Mouse (Mus musculus) neural tube, embryonic 14.5 days (tissue): ENCODE data around the gene Prkg2. TPM values are rescaled to one million over a fixed set of nuclear protein-coding genes. Genes with fewer than 3 reads are reported as not detected.

Experiments used
- ATAC-seq: fragments of 200-750 bp; cut with Nextera tagmentation; 2 replicates; pipeline ENCODE4 v1.8.0; 2017; ENCODE audit warnings: low read depth, mild to moderate bottlenecking, moderate TSS enrichment, moderate library complexity
- H3K27ac ChIP-seq: fragments of 300-500 bp; sonication (generic); 2 replicates; pipeline ENCODE4 v1.5.1; 2014; ENCODE audit warnings: low read depth, mild to moderate bottlenecking, control low read depth, low read length, moderate library complexity, mixed read lengths
- H3K27me3 ChIP-seq: fragments of 300-500 bp; sonication (generic); 2 replicates; pipeline ENCODE4 v1.6.1; 2014; ENCODE audit warnings: low read length; ENCODE audit not compliant: control insufficient read depth, insufficient read depth
- H3K36me3 ChIP-seq: fragments of 300-500 bp; sonication (generic); 2 replicates; pipeline ENCODE4 v1.6.1; 2014; ENCODE audit warnings: low read length, mixed read lengths; ENCODE audit not compliant: control insufficient read depth, insufficient read depth
- H3K4me1 ChIP-seq: fragments of 300-500 bp; sonication (generic); 2 replicates; pipeline ENCODE4 v1.6.1; 2014; ENCODE audit warnings: low read length; ENCODE audit not compliant: control insufficient read depth, insufficient read depth
- H3K4me2 ChIP-seq: fragments of 300-500 bp; sonication (generic); 2 replicates; pipeline ENCODE4 v1.6.1; 2014; ENCODE audit warnings: mild to moderate bottlenecking, low read depth, low read length, control low read depth
- H3K4me3 ChIP-seq: fragments of 300-500 bp; sonication (generic); 2 replicates; pipeline ENCODE4 v1.5.1; 2014; ENCODE audit warnings: low read depth, low read length, control low read depth, mixed read lengths
- H3K9ac ChIP-seq: fragments of 300-500 bp; sonication (generic); replicated peaks from 2 replicates; pipeline ENCODE4 v1.6.1; 2014; ENCODE audit warnings: low read depth, mild to moderate bottlenecking, control low read depth, low read length, mixed read lengths
- H3K9me3 ChIP-seq: fragments of 300-500 bp; sonication (generic); 2 replicates; pipeline ENCODE4 v1.6.1; 2016; ENCODE audit warnings: low read length; ENCODE audit not compliant: control insufficient read depth
- WGBS: fragments of 180-500 bp; shearing (Covaris S2); extraction: QIAGEN DNeasy Blood & Tissue Kit; methylation state at CpG from one replicate; pipeline ENCODE4 v1.1.7; 2014; 5-methylcytosine and 5-hydroxymethylcytosine counted together
- polyA plus RNA-seq: library from polyadenylated mRNA; unstranded; fragments of >200 nt; fragmentation: Nextera tagmentation; extraction: Ambion mirVana; gene quantifications from 2 replicates; pipeline ENCODE4 v1.2.1, GENCODE M21; 2014

Prkg2 gene
- polyA plus RNA-seq, 1 experiment from 2014 or later, result 1.3 TPM

GRCm38 (mm10) chr5:99026343-99026742 lies 10.8 kb downstream of the Prkg2 start:
- ATAC-seq, result no peak
- H3K36me3 ChIP-seq, result no peaks in the 10 kb centered on the region
- H3K9ac ChIP-seq, result no peak overlapping the region
- no peaks in the 10 kb centered on the region for H3K4me1 ChIP-seq
- no peaks in the 10 kb centered on the region for H3K9me3 ChIP-seq
- 74% methylated on average over 3 of the region's 3 CpGs for WGBS
- no peak overlapping the region for H3K4me3 ChIP-seq
- no peaks in the 10 kb centered on the region for H3K27me3 ChIP-seq
- no peak overlapping the region for H3K4me2 ChIP-seq
- H3K27ac ChIP-seq, result no peak overlapping the region

GRCm38 (mm10) chr5:99019709-99020108 lies 17.4 kb downstream of the Prkg2 start:
- Histone ChIP-seq H3K27ac (no peak overlapping the region), H3K36me3 (no peaks in the 10 kb centered on the region), H3K4me1 (no peaks in the 10 kb centered on the region), H3K4me2 (no peak overlapping the region), H3K9ac (no peak overlapping the region), H3K27me3 (no peaks in the 10 kb centered on the region), H3K4me3 (no peak overlapping the region), H3K9me3 (no peaks in the 10 kb centered on the region)
- 72% methylated on average over 6 of the region's 6 CpGs for WGBS
- ATAC-seq, result no peak

GRCm38 (mm10) chr5:99015140-99015539 lies 22.0 kb downstream of the Prkg2 start:
- H3K9ac ChIP-seq, result no peak overlapping the region
- H3K27me3 ChIP-seq, result no peaks in the 10 kb centered on the region
- no peak overlapping the region for H3K4me3 ChIP-seq
- no peaks in the 10 kb centered on the region for H3K4me1 ChIP-seq
- H3K36me3 ChIP-seq, result no peaks in the 10 kb centered on the region
- no peaks in the 10 kb centered on the region for H3K9me3 ChIP-seq
- ATAC-seq, result no peak
- H3K27ac ChIP-seq, result no peak overlapping the region
- no peak overlapping the region for H3K4me2 ChIP-seq
- 82% methylated on average over 3 of the region's 3 CpGs for WGBS

- Histone ChIP-seq H3K27ac (no peak overlapping the region), H3K9ac (no peak overlapping the region), H3K4me1 (no peaks in the 10 kb centered on the region), H3K9me3 (no peaks in the 10 kb centered on the region), H3K4me3 (no peak overlapping the region), H3K36me3 (no peaks in the 10 kb centered on the region), H3K4me2 (no peak overlapping the region), H3K27me3 (no peaks in the 10 kb centered on the region)
- no peak for ATAC-seq
- WGBS, result 77% methylated on average over 14 of the region's 14 CpGs
Observed at GRCm38 (mm10) chr5:99010448-99011151, 26.6 kb downstream of the Prkg2 start.

GRCm38 (mm10) chr5:98998104-98998503 lies 39.0 kb downstream of the Prkg2 start:
- WGBS, result 63% methylated on average over 4 of the region's 4 CpGs

GRCm38 (mm10) chr5:98995767-98996166 lies 41.4 kb downstream of the Prkg2 start:
- ATAC-seq, result peak; percentile 24; the same call in 1 of the 2 replicates
- H3K36me3 ChIP-seq, result no peaks in the 10 kb centered on the region
- H3K27me3 ChIP-seq, result no peaks in the 10 kb centered on the region
- WGBS, result 36% methylated on average over 4 of the region's 4 CpGs
- no peak overlapping the region for H3K27ac ChIP-seq
- H3K9me3 ChIP-seq, result no peaks in the 10 kb centered on the region
- H3K4me3 ChIP-seq, result no peak overlapping the region
- H3K4me2 ChIP-seq, result no peak overlapping the region
- H3K9ac ChIP-seq, result no peak overlapping the region
- H3K4me1 ChIP-seq, result no peaks in the 10 kb centered on the region

More at GRCm38 (mm10) chr5:98998104-98998503, 39.0 kb downstream of the Prkg2 start:
- Histone ChIP-seq H3K4me1 (no peaks in the 10 kb centered on the region), H3K27ac (no peak overlapping the region), H3K4me2 (no peak overlapping the region), H3K27me3 (no peaks in the 10 kb centered on the region), H3K9me3 (no peaks in the 10 kb centered on the region), H3K36me3 (no peaks in the 10 kb centered on the region), H3K4me3 (no peak overlapping the region), H3K9ac (no peak overlapping the region)
- ATAC-seq, result no peak

- Histone ChIP-seq H3K27me3 (no peaks in the 10 kb centered on the region), H3K27ac (no peak overlapping the region), H3K4me3 (no peak overlapping the region), H3K9me3 (no peaks in the 10 kb centered on the region), H3K36me3 (no peaks in the 10 kb centered on the region), H3K4me2 (no peak overlapping the region), H3K4me1 (no peaks in the 10 kb centered on the region), H3K9ac (no peak overlapping the region)
- no peak for ATAC-seq
- WGBS, result 89% methylated on average over 4 of the region's 4 CpGs
Observed at GRCm38 (mm10) chr5:98991600-98991999, 45.6 kb downstream of the Prkg2 start.

- no peaks in the 10 kb centered on the region for H3K9me3 ChIP-seq
- WGBS, result 15% methylated on average over 1 of the region's 1 CpGs
- no peak overlapping the region for H3K4me3 ChIP-seq
- H3K9ac ChIP-seq, result no peak overlapping the region
- H3K36me3 ChIP-seq, result no peaks in the 10 kb centered on the region
- no peak for ATAC-seq
- H3K4me2 ChIP-seq, result no peak overlapping the region
- H3K27me3 ChIP-seq, result no peaks in the 10 kb centered on the region
- H3K27ac ChIP-seq, result no peak overlapping the region
- H3K4me1 ChIP-seq, result no peaks in the 10 kb centered on the region
Observed at GRCm38 (mm10) chr5:98987634-98988033, 49.5 kb downstream of the Prkg2 start.

- no peaks in the 10 kb centered on the region for H3K9me3 ChIP-seq
- no peaks in the 10 kb centered on the region for H3K27me3 ChIP-seq
- no peaks in the 10 kb centered on the region for H3K4me1 ChIP-seq
- H3K4me2 ChIP-seq, result no peak overlapping the region
- no peak overlapping the region for H3K4me3 ChIP-seq
- no peak overlapping the region for H3K27ac ChIP-seq
- H3K9ac ChIP-seq, result no peak overlapping the region
- 77% methylated on average over 3 of the region's 3 CpGs for WGBS
- ATAC-seq, result no peak
- no peaks in the 10 kb centered on the region for H3K36me3 ChIP-seq
Observed at GRCm38 (mm10) chr5:98987116-98987515, 50.0 kb downstream of the Prkg2 start.
